Mouse (Mus musculus) neural tube, embryonic 11.5 days (tissue): ENCODE results near the gene Gm48552. TPM values are rescaled to one million over a fixed set of nuclear protein-coding genes. Genes with fewer than 3 reads are reported as not detected.

Experiments
- ATAC-seq: fragments of 200-750 bp; cut with Nextera tagmentation; 2 replicates; pipeline ENCODE4 v1.8.0; 2017; ENCODE audit warnings: moderate number of reproducible peaks, mild to moderate bottlenecking, moderate TSS enrichment, moderate library complexity; ENCODE audit not compliant: insufficient read depth, low FRiP score, low TSS enrichment
- DNase-seq: peaks from one replicate; pipeline ENCODE4 v3.0.0-alpha.2; 2015; ENCODE audit warnings: low spot score
- H3K27ac ChIP-seq: fragments of 300-500 bp; sonication (generic); 2 replicates; pipeline ENCODE4 v1.5.1; 2014; ENCODE audit warnings: low read depth, mild to moderate bottlenecking, low read length
- H3K27me3 ChIP-seq: fragments of 300-500 bp; sonication (generic); 2 replicates; pipeline ENCODE4 v1.6.1; 2014; ENCODE audit warnings: mild to moderate bottlenecking, low read length, mixed read lengths; ENCODE audit not compliant: control insufficient read depth, insufficient read depth
- H3K36me3 ChIP-seq: fragments of 300-500 bp; sonication (generic); 2 replicates; pipeline ENCODE4 v1.6.1; 2014; ENCODE audit warnings: mild to moderate bottlenecking, low read length, moderate library complexity, mixed read lengths; ENCODE audit not compliant: control insufficient read depth, insufficient read depth
- H3K4me1 ChIP-seq: fragments of 300-500 bp; sonication (generic); 2 replicates; pipeline ENCODE4 v1.6.1; 2014; ENCODE audit warnings: low read length, mixed read lengths; ENCODE audit not compliant: control insufficient read depth, insufficient read depth
- H3K4me2 ChIP-seq: fragments of 300-500 bp; sonication (generic); 2 replicates; pipeline ENCODE4 v1.6.1; 2014; ENCODE audit warnings: low read depth, mild to moderate bottlenecking, moderate library complexity
- H3K4me3 ChIP-seq: fragments of 300-500 bp; sonication (generic); 2 replicates; pipeline ENCODE4 v1.5.1; 2014; ENCODE audit warnings: low read depth, low read length
- H3K9ac ChIP-seq: fragments of 300-500 bp; sonication (generic); 2 replicates; pipeline ENCODE4 v1.6.1; 2014; ENCODE audit warnings: mild to moderate bottlenecking, low read length
- H3K9me3 ChIP-seq: fragments of 300-500 bp; sonication (generic); 2 replicates; pipeline ENCODE4 v1.6.1; 2016; ENCODE audit warnings: low read length; ENCODE audit not compliant: control insufficient read depth
- WGBS: fragments of 180-500 bp; shearing (Covaris S2); extraction: QIAGEN DNeasy Blood & Tissue Kit; methylation state at CpG from one replicate; pipeline ENCODE4 v1.1.7; 2014; 5-methylcytosine and 5-hydroxymethylcytosine counted together
- microRNA-seq: library from miRNA; unstranded; fragments of <30 nt; microRNA quantifications from one replicate; pipeline ENCODE4, GENCODE M21; 2016
- polyA plus RNA-seq: library from polyadenylated mRNA; unstranded; fragments of >200 nt; fragmentation: Nextera tagmentation; extraction: Ambion mirVana; gene quantifications from 2 replicates; pipeline ENCODE4 v1.2.1, GENCODE M21; 2014

Gene Gm48552
- polyA plus RNA-seq, 1 experiment from 2014 or later = 1.3 TPM

GRCm38 (mm10) chr10:81432169-81432867 is 43.5 kb downstream of the Gm48552 start:
- H3K4me3 ChIP-seq = peak overlapping the region; percentile 1; the same call in 1 of the 2 replicates
- WGBS = 64% methylated on average over 21 of the region's 21 CpGs
- H3K36me3 ChIP-seq = no peaks in the 10 kb centered on the region
- no peaks in the 10 kb centered on the region for H3K9me3 ChIP-seq
- H3K27ac ChIP-seq = 0 out of 2 replicates have a peak overlapping the region, but pooled peaks have one; percentile 6
- DNase-seq (no peak), ATAC-seq (0 out of 2 replicates have a peak, but pooled peaks have one; percentile 2)
- H3K27me3 ChIP-seq = peaks cover 28% of the 10 kb centered on the region
- H3K4me1 ChIP-seq = peaks cover 6% of the 10 kb centered on the region; the same call in 1 of the 2 replicates
- H3K4me2 ChIP-seq = no peak overlapping the region
- H3K9ac ChIP-seq = no peak overlapping the region

- peaks cover 6% of the 10 kb centered on the region; the same call in 1 of the 2 replicates for H3K4me1 ChIP-seq
- H3K36me3 ChIP-seq = no peaks in the 10 kb centered on the region
- peak overlapping the region; percentile 25 for H3K4me2 ChIP-seq
- no peaks in the 10 kb centered on the region for H3K9me3 ChIP-seq
- peaks cover 22% of the 10 kb centered on the region for H3K27me3 ChIP-seq
- 5% methylated on average over 17 of the region's 17 CpGs for WGBS
- H3K9ac ChIP-seq = no peak overlapping the region
- DNase-seq = peak; percentile 89
- peak; percentile 89 for ATAC-seq
- no peak overlapping the region; the same call in none of the 2 replicates for H3K4me3 ChIP-seq
- H3K27ac ChIP-seq = 0 out of 2 replicates have a peak overlapping the region, but pooled peaks have one; percentile 6
These were observed 44.1 kb downstream of the Gm48552 start for GRCm38 (mm10) chr10:81432868-81433262.

- peaks cover 6% of the 10 kb centered on the region; the same call in 1 of the 2 replicates for H3K4me1 ChIP-seq
- no peak overlapping the region; the same call in 1 of the 2 replicates for H3K9ac ChIP-seq
- peaks cover 14% of the 10 kb centered on the region for H3K27me3 ChIP-seq
- WGBS = 77% methylated on average over 26 of the region's 26 CpGs
- ATAC-seq (no peak), DNase-seq (peak; percentile 10)
- no peaks in the 10 kb centered on the region for H3K9me3 ChIP-seq
- H3K4me2 ChIP-seq = peak overlapping the region; percentile 25; the same call in 1 of the 2 replicates
- no peak overlapping the region for H3K27ac ChIP-seq
- H3K4me3 ChIP-seq = no peak overlapping the region; the same call in 1 of the 2 replicates
- no peaks in the 10 kb centered on the region for H3K36me3 ChIP-seq
These were observed 44.9 kb downstream of the Gm48552 start for GRCm38 (mm10) chr10:81433541-81434289.

- peaks cover 7% of the 10 kb centered on the region for H3K27me3 ChIP-seq
- H3K4me3 ChIP-seq = no peak overlapping the region
- H3K4me2 ChIP-seq = no peak overlapping the region
- WGBS = 66% methylated on average over 15 of the region's 15 CpGs
- peaks cover 6% of the 10 kb centered on the region; the same call in 1 of the 2 replicates for H3K4me1 ChIP-seq
- DNase-seq (peak; percentile 12), ATAC-seq (no peak)
- H3K27ac ChIP-seq = no peak overlapping the region
- H3K36me3 ChIP-seq = no peaks in the 10 kb centered on the region
- H3K9ac ChIP-seq = no peak overlapping the region; the same call in 1 of the 2 replicates
- no peaks in the 10 kb centered on the region for H3K9me3 ChIP-seq
These were observed 45.8 kb downstream of the Gm48552 start for GRCm38 (mm10) chr10:81434361-81435263.

GRCm38 (mm10) chr10:81435436-81435835 is 46.6 kb downstream of the Gm48552 start:
- Histone ChIP-seq H3K27me3 (peaks cover 7% of the 10 kb centered on the region), H3K27ac (no peak overlapping the region), H3K4me2 (no peak overlapping the region), H3K4me3 (no peak overlapping the region; the same call in 1 of the 2 replicates), H3K4me1 (0 out of 2 replicates have a peak, but pooled peaks cover 3% of the 10 kb centered on the region), H3K36me3 (no peaks in the 10 kb centered on the region), H3K9ac (no peak overlapping the region), H3K9me3 (no peaks in the 10 kb centered on the region)
- DNase-seq (no peak), ATAC-seq (no peak)
- WGBS = 77% methylated on average over 3 of the region's 3 CpGs

Small RNA genes lying within 50 kb of the gene (microRNA-seq; reads per million reads assigned to microRNA genes)
- 0.78 reads per million for gene Mir1191b
- gene Mir6913 = not detected

Other genes starting within 250 kb of the Gm48552 start
- gene Pias4, start 221.1 kb upstream of the Gm48552 start, polyA plus RNA-seq = 68.3 and 68.4 TPM in 2 replicates
- 463 and 504 TPM in 2 replicates for gene Eef2, start 212.4 kb upstream of the Gm48552 start, polyA plus RNA-seq
- gene Dapk3, start 206.0 kb upstream of the Gm48552 start, polyA plus RNA-seq = 56.4 and 58.6 TPM in 2 replicates
- not detected in 2 replicates for gene 4930442H23Rik, start 205.2 kb upstream of the Gm48552 start, polyA plus RNA-seq
- 0.12 TPM in 2 replicates for gene Nmrk2, start 187.0 kb upstream of the Gm48552 start, polyA plus RNA-seq
- 21.9 and 24.1 TPM in 2 replicates for gene Atcay, start 158.2 kb upstream of the Gm48552 start, polyA plus RNA-seq
- gene Zfr2, start 155.8 kb upstream of the Gm48552 start, polyA plus RNA-seq = 5.8 and 6.0 TPM in 2 replicates
- 2.0 and 3.0 TPM in 2 replicates for gene Matk, start 136.1 kb upstream of the Gm48552 start, polyA plus RNA-seq
- 178 and 180 TPM in 2 replicates for gene Mrpl54, start 122.1 kb upstream of the Gm48552 start, polyA plus RNA-seq
- 35.3 and 39.0 TPM in 2 replicates for gene Apba3, start 122.0 kb upstream of the Gm48552 start, polyA plus RNA-seq
- 2.5 and 2.8 TPM in 2 replicates for gene Tjp3, start 97.4 kb upstream of the Gm48552 start, polyA plus RNA-seq
- 64.6 and 65.8 TPM in 2 replicates for gene Pip5k1c, start 96.0 kb upstream of the Gm48552 start, polyA plus RNA-seq
- gene Cactin, start 67.9 kb upstream of the Gm48552 start, polyA plus RNA-seq = 39.4 and 46.2 TPM in 2 replicates
- gene Tbxa2r, start 60.3 kb upstream of the Gm48552 start, polyA plus RNA-seq = 1.8 and 2.9 TPM in 2 replicates
- not detected in 2 replicates for gene Gipc3, start 45.7 kb upstream of the Gm48552 start, polyA plus RNA-seq
- 104 and 110 TPM in 2 replicates for gene Hmg20b, start 38.5 kb upstream of the Gm48552 start, polyA plus RNA-seq
- 5.3 and 5.7 TPM in 2 replicates for gene Mfsd12, start 31.5 kb upstream of the Gm48552 start, polyA plus RNA-seq
- gene 4930404N11Rik, start 23.2 kb upstream of the Gm48552 start, polyA plus RNA-seq = 0.20 and 0.50 TPM in 2 replicates
- gene Fzr1, start 10.5 kb upstream of the Gm48552 start, polyA plus RNA-seq = 112 and 120 TPM in 2 replicates
- 64.1 and 76.1 TPM in 2 replicates for gene Dohh, start 4.6 kb upstream of the Gm48552 start, polyA plus RNA-seq
- 1.7 and 3.0 TPM in 2 replicates for gene Gm48551, start 4.5 kb upstream of the Gm48552 start, polyA plus RNA-seq
- 1.9 and 3.5 TPM in 2 replicates for gene Smim24, start 4.0 kb downstream of the Gm48552 start, polyA plus RNA-seq
- gene Nfic, start 66.6 kb downstream of the Gm48552 start, polyA plus RNA-seq = 16.8 TPM in 2 replicates
- gene Celf5, start 93.7 kb downstream of the Gm48552 start, polyA plus RNA-seq = 10.6 and 11.1 TPM in 2 replicates
- 66.2 and 74.2 TPM in 2 replicates for gene Ncln, start 107.4 kb downstream of the Gm48552 start, polyA plus RNA-seq
- 0.45 and 0.58 TPM in 2 replicates for gene S1pr4, start 111.1 kb downstream of the Gm48552 start, polyA plus RNA-seq
- 0.41 TPM in 2 replicates for gene Gna15, start 135.2 kb downstream of the Gm48552 start, polyA plus RNA-seq
- gene Gna11, start 156.2 kb downstream of the Gm48552 start, polyA plus RNA-seq = 74.6 and 78.8 TPM in 2 replicates
- gene Aes, start 170.5 kb downstream of the Gm48552 start, polyA plus RNA-seq = 266 and 278 TPM in 2 replicates
- 7.0 and 7.3 TPM in 2 replicates for gene Tle2, start 185.6 kb downstream of the Gm48552 start, polyA plus RNA-seq
- 6.4 and 7.0 TPM in 2 replicates for gene Tle6, start 212.1 kb downstream of the Gm48552 start, polyA plus RNA-seq
- 0.43 and 0.80 TPM in 2 replicates for gene BC025920, start 217.3 kb downstream of the Gm48552 start, polyA plus RNA-seq
- 45.7 and 46.6 TPM in 2 replicates for gene Sirt6, start 238.8 kb downstream of the Gm48552 start, polyA plus RNA-seq
- 4.0 and 4.6 TPM in 2 replicates for gene Ankrd24, start 239.5 kb downstream of the Gm48552 start, polyA plus RNA-seq